In the genomic region with DNA sequence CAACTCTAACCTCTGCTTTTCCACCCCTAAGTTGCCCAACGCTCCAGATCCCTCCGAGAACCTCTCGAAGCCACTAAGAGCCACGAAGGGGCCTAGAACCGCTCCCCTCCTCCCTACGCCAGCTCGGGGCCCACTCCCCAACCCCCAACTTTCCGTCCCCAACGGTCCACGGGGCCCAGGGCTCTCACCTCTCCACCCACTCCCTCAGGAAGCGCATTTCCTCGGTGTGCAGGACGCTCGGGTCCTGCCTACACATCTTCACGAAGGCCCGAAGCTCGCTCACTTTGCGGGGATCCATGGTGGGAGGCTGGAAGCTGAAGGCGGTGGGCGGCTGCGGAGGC, we compare ENCODE assay signal across 7 mouse cellular contexts. TPM values are rescaled to one million over a fixed set of nuclear protein-coding genes. Genes with fewer than 3 reads are reported as not detected.
DNase-seq lines count a peak whose midpoint lies in the region; ATAC-seq lines count a peak whose summit lies in the region.

No protein-coding gene starts in this region.

- 0% methylated on average over 21 of the region's 21 CpGs for WGBS in lung, embryonic 16.5 days
- under 1% methylated on average over 21 of the region's 21 CpGs for whole genome bisulfite sequencing in embryonic facial prominence, embryonic 15.5 days
- WGBS in limb, embryonic 12.5 days = under 1% methylated on average over 21 of the region's 21 CpGs
- under 1% methylated on average over 21 of the region's 21 CpGs for WGBS in stomach, embryonic 14.5 days

- ATAC-seq in lung, embryonic 16.5 days (ENCODE audit: low read depth) = peak; percentile 63; the same call in 1 of the 2 replicates
- no peak; the same call in 1 of the 2 replicates for ATAC-seq in embryonic facial prominence, embryonic 15.5 days (ENCODE audit: insufficient number of reproducible peaks, low FRiP score, low TSS enrichment, low read depth)
- no peak; the same call in 1 of the 2 replicates for ATAC-seq in limb, embryonic 12.5 days (ENCODE audit: insufficient number of reproducible peaks, insufficient read depth, low FRiP score, low TSS enrichment, low read depth)
- no peak; the same call in 1 of the 2 replicates for ATAC-seq in stomach, embryonic 14.5 days (ENCODE audit: insufficient number of reproducible peaks, insufficient read depth, low FRiP score, low read depth)

- peaks cover 17% of the 10 kb centered on the region for H3K4me1 ChIP-seq in lung, embryonic 16.5 days (replicated peaks; ENCODE audit: control insufficient read depth, insufficient read depth, low read length)
- H3K4me1 ChIP-seq in embryonic facial prominence, embryonic 15.5 days = peaks cover 26% of the 10 kb centered on the region
- peaks cover 22% of the 10 kb centered on the region for H3K4me1 ChIP-seq in limb, embryonic 12.5 days (replicated peaks)
- H3K4me1 ChIP-seq in stomach, embryonic 14.5 days (ENCODE audit: control insufficient read depth, insufficient read depth, low read length) = peaks cover 8% of the 10 kb centered on the region

- H3K9me3 ChIP-seq in lung, embryonic 16.5 days (ENCODE audit: control insufficient read depth, low read length) = no peaks in the 10 kb centered on the region
- no peaks in the 10 kb centered on the region for H3K9me3 ChIP-seq in embryonic facial prominence, embryonic 15.5 days (replicated peaks)
- no peaks in the 10 kb centered on the region for H3K9me3 ChIP-seq in limb, embryonic 12.5 days
- H3K9me3 ChIP-seq in stomach, embryonic 14.5 days (ENCODE audit: control insufficient read depth, low read depth, low read length) = no peaks in the 10 kb centered on the region

- intact Hi-C loops in left cerebral cortex, postnatal 14 days (cut with DNase I) = loop anchor here (5.0 kb wide), 1 partner anchor 37 kb away; the partner anchor contains the start of gene Slc25a17

- peak overlapping the region; percentile 75 for H3K4me2 ChIP-seq in lung, embryonic 16.5 days (ENCODE audit: low read depth, low read length)
- peak overlapping the region; percentile 75 for H3K4me2 ChIP-seq in embryonic facial prominence, embryonic 15.5 days (replicated peaks)
- peak overlapping the region; percentile 82 for H3K4me2 ChIP-seq in limb, embryonic 12.5 days
- peak overlapping the region; percentile 74 for H3K4me2 ChIP-seq in stomach, embryonic 14.5 days (replicated peaks; ENCODE audit: low read depth, low read length)

- peak overlapping the region; percentile 95 for H3K27ac ChIP-seq in lung, embryonic 16.5 days (ENCODE audit: low read length)
- H3K27ac ChIP-seq in embryonic facial prominence, embryonic 15.5 days (replicated peaks) = peak overlapping the region; percentile 96
- H3K27ac ChIP-seq in limb, embryonic 12.5 days = peak overlapping the region; percentile 93
- peak overlapping the region; percentile 94 for H3K27ac ChIP-seq in stomach, embryonic 14.5 days (ENCODE audit: low read length)

- H3K4me3 ChIP-seq in lung, embryonic 16.5 days (ENCODE audit: low read length) = peak overlapping the region; percentile 62
- H3K4me3 ChIP-seq in embryonic facial prominence, embryonic 15.5 days (replicated peaks) = peak overlapping the region; percentile 95
- peak overlapping the region; percentile 92 for H3K4me3 ChIP-seq in limb, embryonic 12.5 days (replicated peaks)
- peak overlapping the region; percentile 98 for H3K4me3 ChIP-seq in stomach, embryonic 14.5 days (ENCODE audit: low read depth, low read length)

- no peaks in the 10 kb centered on the region for H3K27me3 ChIP-seq in lung, embryonic 16.5 days (ENCODE audit: control insufficient read depth, insufficient read depth, low read depth, low read length)
- no peaks in the 10 kb centered on the region for H3K27me3 ChIP-seq in embryonic facial prominence, embryonic 15.5 days
- H3K27me3 ChIP-seq in limb, embryonic 12.5 days = no peaks in the 10 kb centered on the region
- no peaks in the 10 kb centered on the region for H3K27me3 ChIP-seq in stomach, embryonic 14.5 days (ENCODE audit: control insufficient read depth, insufficient read depth, low read length)

- H3K9ac ChIP-seq in lung, embryonic 16.5 days (ENCODE audit: low read length) = peak overlapping the region; percentile 76
- peak overlapping the region; percentile 97 for H3K9ac ChIP-seq in embryonic facial prominence, embryonic 15.5 days
- H3K9ac ChIP-seq in limb, embryonic 12.5 days (replicated peaks) = peak overlapping the region; percentile 91
- peak overlapping the region; percentile 89 for H3K9ac ChIP-seq in stomach, embryonic 14.5 days (replicated peaks; ENCODE audit: low read depth, low read length)

- H3K36me3 ChIP-seq in lung, embryonic 16.5 days (ENCODE audit: control insufficient read depth, insufficient read depth, low read length) = no peaks in the 10 kb centered on the region
- no peaks in the 10 kb centered on the region for H3K36me3 ChIP-seq in embryonic facial prominence, embryonic 15.5 days
- no peaks in the 10 kb centered on the region for H3K36me3 ChIP-seq in limb, embryonic 12.5 days
- no peaks in the 10 kb centered on the region for H3K36me3 ChIP-seq in stomach, embryonic 14.5 days (ENCODE audit: control insufficient read depth, insufficient read depth, low read length)

- DNase-seq in lung, adult 18-20 months = no peak
- no peak for DNase-seq in urinary bladder, postnatal 25 days (ENCODE audit: low spot score)
- DNase-seq in left cerebral cortex, postnatal 14 days (ENCODE audit: low spot score in 2 of 2) = no peak

RNA-seq across cellular contexts. Expression of gene St13, which starts 0.6 kb away (rescaled TPM):
- polyA plus RNA-seq in lung, embryonic 16.5 days (2015; fragmentation: Nextera tagmentation; extraction: Ambion mirVana) = 144 and 154 TPM in 2 replicates
- polyA plus RNA-seq in embryonic facial prominence, embryonic 15.5 days (2015; fragmentation: Nextera tagmentation; extraction: Ambion mirVana) = 145 and 153 TPM in 2 replicates
- polyA plus RNA-seq in limb, embryonic 12.5 days (2016; fragmentation: Nextera tagmentation; extraction: Ambion mirVana) = 200 and 207 TPM in 2 replicates
- 153 and 154 TPM in 2 replicates for polyA plus RNA-seq in stomach, embryonic 14.5 days (2014; fragmentation: Nextera tagmentation; extraction: Ambion mirVana)
- total RNA-seq in left cerebral cortex, postnatal 14 days (2021) = 100 to 1,000 TPM; 149 to 161 TPM

RNA-seq across cellular contexts. Expression of gene Xpnpep3, which starts 0.7 kb away (rescaled TPM):
- polyA plus RNA-seq in lung, embryonic 16.5 days (2015; fragmentation: Nextera tagmentation; extraction: Ambion mirVana) = 11.8 TPM in 2 replicates
- polyA plus RNA-seq in embryonic facial prominence, embryonic 15.5 days (2015; fragmentation: Nextera tagmentation; extraction: Ambion mirVana) = 11.4 and 12.9 TPM in 2 replicates
- 11.6 and 13.2 TPM in 2 replicates for polyA plus RNA-seq in limb, embryonic 12.5 days (2016; fragmentation: Nextera tagmentation; extraction: Ambion mirVana)
- 7.8 and 9.0 TPM in 2 replicates for polyA plus RNA-seq in stomach, embryonic 14.5 days (2014; fragmentation: Nextera tagmentation; extraction: Ambion mirVana)
- total RNA-seq in left cerebral cortex, postnatal 14 days (2021) = 10 to 100 TPM; 11.7 to 15.2 TPM

RNA-seq across cellular contexts. Expression of gene Dnajb7, which starts 8.8 kb away (rescaled TPM):
- 1.9 and 2.1 TPM in 2 replicates for polyA plus RNA-seq in lung, embryonic 16.5 days (2015; fragmentation: Nextera tagmentation; extraction: Ambion mirVana)
- polyA plus RNA-seq in embryonic facial prominence, embryonic 15.5 days (2015; fragmentation: Nextera tagmentation; extraction: Ambion mirVana) = 1.3 and 2.3 TPM in 2 replicates
- 2.8 and 3.4 TPM in 2 replicates for polyA plus RNA-seq in limb, embryonic 12.5 days (2016; fragmentation: Nextera tagmentation; extraction: Ambion mirVana)
- 1.5 and 2.3 TPM in 2 replicates for polyA plus RNA-seq in stomach, embryonic 14.5 days (2014; fragmentation: Nextera tagmentation; extraction: Ambion mirVana)
- not detected for total RNA-seq in left cerebral cortex, postnatal 14 days (2021)

RNA-seq across cellular contexts. Expression of gene Slc25a17, which starts 38.7 kb away (rescaled TPM):
- polyA plus RNA-seq in lung, embryonic 16.5 days (2015; fragmentation: Nextera tagmentation; extraction: Ambion mirVana) = 111 and 118 TPM in 2 replicates
- 125 and 134 TPM in 2 replicates for polyA plus RNA-seq in embryonic facial prominence, embryonic 15.5 days (2015; fragmentation: Nextera tagmentation; extraction: Ambion mirVana)
- 109 and 111 TPM in 2 replicates for polyA plus RNA-seq in limb, embryonic 12.5 days (2016; fragmentation: Nextera tagmentation; extraction: Ambion mirVana)
- polyA plus RNA-seq in stomach, embryonic 14.5 days (2014; fragmentation: Nextera tagmentation; extraction: Ambion mirVana) = 110 and 114 TPM in 2 replicates
- 10 to 100 TPM; 48.7 to 51.0 TPM for total RNA-seq in left cerebral cortex, postnatal 14 days (2021)
